Mouse (Mus musculus): ENCODE data around the gene Ankrd55.

DNA sequence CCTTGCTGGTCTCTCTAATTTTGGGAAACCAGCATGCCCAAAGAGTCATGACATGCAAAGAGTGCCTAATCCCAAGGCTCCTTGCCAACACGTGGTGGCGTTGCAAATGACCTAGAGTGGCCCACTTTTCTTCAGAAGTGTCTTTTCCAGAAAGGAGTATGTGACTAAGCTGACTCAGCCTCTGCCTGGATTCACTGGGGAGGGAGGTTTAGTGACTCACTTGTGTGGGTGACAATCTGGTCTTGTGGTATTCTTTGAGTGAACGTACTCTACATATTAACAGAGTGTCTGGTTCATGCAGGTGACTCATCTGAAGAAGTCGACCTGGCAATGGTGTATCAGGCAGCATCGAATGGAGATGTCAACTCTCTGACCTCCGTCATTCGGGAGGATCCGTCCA, 29.9 kb downstream of the Ankrd55 start:
- no peak for TF ChIP-seq CTCF (IDR thresholded peaks at IDR 0.05; ENCODE audit: extremely low read depth, insufficient read length, insufficient replicate concordance, low read depth, low read length)
- TF ChIP-seq POLR2A (IDR thresholded peaks at IDR 0.05; ENCODE audit: low read depth, low read length): no peak
